Mouse (Mus musculus) gastrocnemius, postnatal 14 days (tissue): ENCODE measurements around the gene Eif4g1. TPM values are rescaled to one million over a fixed set of nuclear protein-coding genes. Genes with fewer than 3 reads are reported as not detected.
"Not testable (repeated sequence)": the region's sequence is repeated elsewhere in the genome, so short reads cannot be mapped to it uniquely, and the experiment has no call there.

Source experiments
- DNase-seq: peaks from one replicate; pipeline ENCODE4 v3.0.0; 2021; ENCODE audit warnings: mixed read lengths
- intact Hi-C: fragments of 180-260 bp; cut with DNase I; formaldehyde crosslinking; loops from one replicate; pipeline ENCODE4 v1.15.1; 2025; ENCODE audit warnings: low total_unique reads
- long read RNA-seq, 2 experiments: library from polyadenylated mRNA; stranded (forward); transcript quantifications; one replicate each; pipeline ENCODE4 v2.0.0; 2021
- total RNA-seq, 2 experiments: library from RNA; stranded (reverse); gene quantifications; 2 replicates each; pipeline ENCODE4 v1.2.3; 2021

The Eif4g1 gene
- 100 to 1,000 TPM; 303 to 309 TPM for total RNA-seq
- long read RNA-seq, experiment 1, full-length matches to known transcripts: 2 of 124 reads
- long read RNA-seq, experiment 1, partial matches to known transcripts: 92 of 124 reads
- long read RNA-seq, experiment 1, other reads (novel, unspliced or antisense): 30 of 124 reads
- long read RNA-seq, experiment 2, full-length matches to known transcripts: 5 of 165 reads
- long read RNA-seq, experiment 2, partial matches to known transcripts: 113 of 165 reads
- long read RNA-seq, experiment 2, other reads (novel, unspliced or antisense): 47 of 165 reads

GRCm38 (mm10) chr16:20668013-20668412 is at the start of gene Eif4g1:
Gene Eif4g1, plus strand, starts transcription at chr16:20668313.
- DNase-seq, intact Hi-C loops: not testable (repeated sequence)

- intact Hi-C loops: no loop called here
- peak; percentile 45 for DNase-seq
These were observed 48.3 kb upstream of the Eif4g1 start for GRCm38 (mm10) chr16:20619541-20620398.

GRCm38 (mm10) chr16:20620399-20620735 is 47.7 kb upstream of the Eif4g1 start:
- DNase-seq: no peak
- intact Hi-C loops: no loop called here

GRCm38 (mm10) chr16:20620751-20621190 is 47.3 kb upstream of the Eif4g1 start:
- DNase-seq: peak; percentile 20
- intact Hi-C loops: no loop called here

GRCm38 (mm10) chr16:20621191-20621990 is 46.7 kb upstream of the Eif4g1 start, which contains the start of gene Camk2n2:
Gene Camk2n2, minus strand, starts transcription at chr16:20621287.
- intact Hi-C loops: no loop called here
- peak; percentile 53 for DNase-seq

GRCm38 (mm10) chr16:20621991-20622685 is 46.0 kb upstream of the Eif4g1 start:
- intact Hi-C loops: no loop called here
- DNase-seq: peak; percentile 42

GRCm38 (mm10) chr16:20623211-20623610 is 44.9 kb upstream of the Eif4g1 start:
- intact Hi-C loops: no loop called here

GRCm38 (mm10) chr16:20628871-20629391 is 39.2 kb upstream of the Eif4g1 start:
- intact Hi-C loops: no loop called here

More at GRCm38 (mm10) chr16:20623211-20623610, 44.9 kb upstream of the Eif4g1 start:
- no peak for DNase-seq

GRCm38 (mm10) chr16:20629731-20630634 is 38.1 kb upstream of the Eif4g1 start, which contains the start of gene Ece2:
Gene Ece2, plus strand, starts transcription at chr16:20629828.
- intact Hi-C loops: no loop called here
- DNase-seq: peak; percentile 25

More at GRCm38 (mm10) chr16:20628871-20629391, 39.2 kb upstream of the Eif4g1 start:
- DNase-seq: no peak

GRCm38 (mm10) chr16:20637410-20637809 is 30.7 kb upstream of the Eif4g1 start:
- no peak for DNase-seq
- intact Hi-C loops: no loop called here

GRCm38 (mm10) chr16:20638367-20638766 is 29.7 kb upstream of the Eif4g1 start:
- DNase-seq: no peak
- intact Hi-C loops: no loop called here

- intact Hi-C loops: loop anchor here (5.0 kb wide), 1 partner anchor 135 kb away; no protein-coding TSS in a partner anchor
- DNase-seq: peak; percentile 75
These were observed 26.0 kb upstream of the Eif4g1 start for GRCm38 (mm10) chr16:20642161-20642560.

- DNase-seq: no peak
- intact Hi-C loops: loop anchor here (5.0 kb wide), 1 partner anchor 137 kb away; no protein-coding TSS in a partner anchor
These were observed 24.2 kb upstream of the Eif4g1 start for GRCm38 (mm10) chr16:20643911-20644310.

- intact Hi-C loops: no loop called here
These were observed 16.8 kb upstream of the Eif4g1 start, which contains the start of gene Psmd2 for GRCm38 (mm10) chr16:20651076-20651946. Gene Psmd2, plus strand, starts transcription at chr16:20651652.

GRCm38 (mm10) chr16:20651947-20652310 is 16.2 kb upstream of the Eif4g1 start:
- DNase-seq: no peak
- intact Hi-C loops: no loop called here

More at GRCm38 (mm10) chr16:20651076-20651946, 16.8 kb upstream of the Eif4g1 start, which contains the start of gene Psmd2:
- peak; percentile 97 for DNase-seq

- DNase-seq: no peak
- intact Hi-C loops: no loop called here
These were observed 14.8 kb upstream of the Eif4g1 start for GRCm38 (mm10) chr16:20653315-20653714.

GRCm38 (mm10) chr16:20657661-20658060 is 10.5 kb upstream of the Eif4g1 start:
- intact Hi-C loops: no loop called here
- no peak for DNase-seq
